Mouse (Mus musculus) kidney, adult 18-20 months (tissue): ENCODE data around the gene Gm17364.
"Not testable (repeated sequence)": the region's sequence is repeated elsewhere in the genome, so short reads cannot be mapped to it uniquely, and the experiment has no call there.

Experiments used
- DNase-seq: peaks from one replicate; pipeline ENCODE4 v3.0.0; 2021

Gm17364 gene

DNA sequence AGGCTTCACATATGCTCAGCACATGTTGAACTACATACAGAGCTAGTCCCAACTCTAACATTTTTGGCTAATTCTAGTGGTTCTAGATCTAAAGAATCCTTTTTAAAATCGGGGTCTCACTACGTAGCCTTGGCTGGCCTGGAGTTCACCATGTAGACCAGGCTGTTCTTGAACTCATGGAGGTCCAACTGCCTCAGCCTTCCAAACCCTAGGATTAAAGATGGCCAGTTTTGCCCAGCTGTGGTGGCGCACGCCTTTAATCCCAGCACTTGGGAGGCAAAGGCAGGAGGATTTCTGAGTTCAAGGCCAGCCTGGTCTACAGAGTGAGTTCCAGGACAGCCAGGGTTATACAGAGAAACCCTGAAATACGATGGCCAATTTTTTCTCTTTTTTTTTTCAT lies 22.5 kb downstream of the Gm17364 start:
- not testable (repeated sequence) for DNase-seq

- DNase-seq = no peak
Observed at GRCm38 (mm10) chr13:41250318-41250981, 23.3 kb downstream of the Gm17364 start.

DNA sequence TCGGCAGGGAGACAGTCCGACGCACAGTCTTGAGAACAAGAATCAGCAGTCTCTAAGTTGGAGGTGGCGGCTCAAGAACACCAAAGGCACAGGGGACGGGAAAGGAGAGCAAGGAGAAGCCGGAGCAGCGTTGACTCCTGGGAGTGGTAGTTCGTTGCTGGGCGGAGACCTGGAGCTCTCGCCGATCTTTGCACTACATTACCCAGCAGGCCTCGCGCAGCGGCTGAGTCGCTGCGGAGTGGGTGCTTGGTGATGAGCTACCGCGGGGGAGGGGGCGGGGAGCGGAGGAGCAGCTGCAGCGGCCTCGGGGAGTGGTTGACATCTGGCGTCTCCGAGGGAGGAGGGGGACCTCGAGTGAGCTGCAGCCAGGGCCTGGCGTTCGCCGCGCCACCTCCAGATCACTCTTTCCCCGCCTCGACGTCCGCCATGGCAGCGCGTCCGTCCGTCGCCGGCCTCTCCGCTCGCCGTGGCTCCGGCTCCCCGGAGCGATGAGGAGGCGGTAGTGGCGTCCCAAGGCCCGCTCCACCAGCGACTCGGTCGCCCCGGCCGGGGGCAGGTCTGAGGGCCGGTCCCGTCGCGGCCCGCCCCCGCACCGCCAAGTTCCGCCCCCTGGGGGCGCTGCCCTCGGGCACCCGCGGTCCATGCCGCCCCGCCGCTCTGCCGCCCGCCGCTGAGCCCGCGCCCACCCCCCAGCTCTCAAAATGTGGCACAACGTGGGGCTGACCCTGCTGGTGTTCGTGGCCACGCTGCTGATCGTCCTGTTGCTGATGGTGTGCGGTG lies 24.0 kb downstream of the Gm17364 start, which contains the start of gene Smim13:
Smim13 (plus strand) TSS at position 307 of the 780 bp plus-strand sequence.
- peak; percentile 91 for DNase-seq

GRCm38 (mm10) chr13:41248751-41249520 lies 24.8 kb downstream of the Gm17364 start:
- DNase-seq = no peak

DNA sequence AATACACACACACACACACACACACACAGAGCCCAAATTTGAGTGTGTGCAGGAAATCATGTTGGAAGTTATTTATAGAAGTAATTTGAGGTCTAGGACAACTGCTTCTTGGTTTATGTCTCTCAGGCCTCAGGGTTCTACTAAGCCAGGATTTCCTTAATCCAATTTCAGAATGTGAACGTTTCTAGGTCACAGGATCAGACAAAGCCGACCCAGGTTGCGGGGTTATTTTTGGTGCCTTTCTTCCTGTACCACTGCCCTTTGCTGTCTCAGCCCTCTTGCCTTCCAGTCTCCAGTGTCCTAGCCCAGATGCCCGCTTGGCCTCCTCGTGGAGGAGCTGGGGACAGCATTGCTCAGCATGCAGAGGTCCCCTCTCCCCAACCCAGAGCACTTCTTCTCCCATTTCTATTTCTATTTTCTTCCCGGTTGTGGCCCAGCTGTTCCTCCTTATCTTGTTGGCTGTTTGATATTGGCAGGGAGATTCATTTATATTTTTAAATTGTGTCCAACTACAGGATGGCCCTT lies 29.4 kb downstream of the Gm17364 start:
- no peak for DNase-seq

GRCm38 (mm10) chr13:41241557-41241956 lies 32.2 kb downstream of the Gm17364 start:
- no peak for DNase-seq

DNA sequence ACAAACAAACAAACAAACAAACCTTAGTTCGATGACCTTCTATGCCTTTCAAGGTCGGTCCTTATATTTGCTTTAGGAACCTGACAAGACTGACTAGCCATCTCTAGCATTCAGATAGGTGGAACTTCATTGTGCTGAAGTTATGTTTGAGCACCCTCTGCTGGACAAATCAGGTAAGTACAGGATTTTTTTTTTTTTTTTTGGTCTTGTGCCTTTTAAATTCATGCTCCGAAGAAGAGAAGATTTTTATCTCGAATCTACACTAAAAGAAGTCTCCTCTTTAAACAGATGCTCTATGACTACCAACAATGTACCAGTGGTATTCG lies 35.0 kb downstream of the Gm17364 start:
- DNase-seq = no peak

DNA sequence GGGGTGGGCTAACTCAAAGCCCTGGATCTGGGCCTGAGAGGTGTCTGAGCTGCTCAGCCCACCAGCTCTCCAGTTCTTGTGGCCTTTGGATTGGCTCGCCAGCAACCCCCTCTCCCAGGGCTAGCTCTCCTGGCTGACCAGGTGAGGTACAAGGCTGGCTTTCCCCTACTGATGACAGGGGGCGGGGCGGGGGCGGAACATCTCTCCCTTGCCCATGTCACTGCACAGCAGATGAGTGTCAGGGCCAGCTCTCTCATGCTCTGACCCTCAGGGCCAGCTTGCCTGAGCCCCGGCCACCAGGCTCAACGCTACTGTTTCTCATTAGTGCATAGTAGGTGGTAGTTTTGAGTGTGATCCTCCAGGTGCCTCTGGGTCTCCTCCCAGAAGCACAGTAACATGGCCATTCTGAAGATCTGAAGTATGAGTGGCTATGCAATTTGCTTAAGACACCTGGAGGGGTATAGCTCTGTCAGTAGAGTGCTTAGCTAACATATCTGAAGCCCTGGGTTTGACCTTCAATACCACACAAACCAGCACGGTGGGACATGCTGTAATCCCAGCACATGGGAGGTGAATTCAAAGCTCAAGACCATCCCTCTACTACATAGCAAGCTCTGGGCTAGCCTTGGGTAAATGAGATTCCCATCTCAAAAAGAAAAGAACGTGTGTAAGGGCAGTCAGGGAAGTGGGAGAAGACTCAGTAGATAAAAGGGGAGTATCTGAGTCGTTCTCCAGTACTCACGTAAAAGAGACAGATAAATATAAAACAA lies 35.6 kb downstream of the Gm17364 start:
- no peak for DNase-seq

DNA sequence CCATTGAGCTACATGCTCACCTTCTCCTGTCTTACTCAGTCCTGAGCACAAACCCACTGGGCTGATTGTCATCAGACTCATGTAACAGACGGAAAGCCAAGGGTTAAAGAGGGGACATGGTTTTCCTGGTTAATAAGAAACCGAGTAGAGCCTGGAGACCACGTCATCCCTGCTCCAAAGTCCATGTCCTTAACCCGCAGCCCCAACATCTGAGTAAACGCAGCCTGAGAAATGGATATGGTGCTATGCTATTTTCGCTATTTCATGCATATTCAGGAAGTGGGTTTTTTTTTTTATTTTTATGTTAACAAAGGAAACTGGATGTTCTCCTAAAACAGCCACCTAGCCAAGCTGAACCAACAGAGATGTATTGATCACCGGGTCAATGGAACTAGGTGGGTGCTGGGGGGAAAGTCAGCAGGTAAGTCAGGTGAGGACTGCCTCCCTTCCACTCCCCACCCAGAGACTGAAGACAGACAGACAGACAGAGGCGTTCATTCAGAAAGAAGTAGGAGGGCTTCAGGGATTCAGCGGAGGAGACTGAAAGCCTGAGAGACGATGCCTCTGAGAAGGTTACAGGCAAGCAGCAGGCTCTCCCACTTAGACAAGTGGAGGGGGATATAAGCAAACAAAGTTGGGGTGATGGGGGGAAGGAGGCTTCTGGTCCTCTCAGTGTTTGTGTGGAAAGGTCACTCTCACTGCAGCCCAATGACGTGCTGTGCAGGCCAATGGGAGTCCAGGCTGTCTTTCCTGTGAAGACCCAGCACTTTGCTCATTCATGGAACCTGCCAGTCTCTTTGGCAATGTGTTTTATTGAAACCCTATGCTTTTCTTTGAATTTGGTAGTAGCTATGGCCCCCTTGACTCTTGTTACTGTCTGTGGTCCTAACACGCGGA lies 37.7 kb downstream of the Gm17364 start:
- DNase-seq = peak; percentile 53

DNA sequence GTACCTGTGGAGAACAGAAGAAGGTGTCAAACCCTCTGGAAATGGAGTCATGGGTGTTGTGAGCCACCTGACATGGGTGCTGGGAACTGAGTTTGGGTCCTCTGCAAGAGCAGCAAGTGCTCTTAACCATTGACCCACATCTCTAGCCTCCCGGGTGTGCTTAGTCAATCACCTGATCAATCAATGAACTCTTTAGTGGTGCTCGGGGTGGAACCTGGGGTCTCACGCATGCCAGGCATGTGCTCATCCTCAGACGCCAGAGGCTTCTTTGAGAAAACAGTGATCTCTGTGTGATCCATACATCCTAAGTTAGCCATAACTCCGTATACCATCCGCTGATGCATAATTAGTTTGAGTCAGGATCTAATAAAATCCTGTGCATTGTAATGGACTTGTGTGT lies 38.6 kb downstream of the Gm17364 start:
- DNase-seq = no peak

- DNase-seq = no peak
Observed at GRCm38 (mm10) chr13:41233241-41233640, 40.5 kb downstream of the Gm17364 start.

GRCm38 (mm10) chr13:41232209-41232608 lies 41.6 kb downstream of the Gm17364 start:
- DNase-seq = peak; percentile 84

DNA sequence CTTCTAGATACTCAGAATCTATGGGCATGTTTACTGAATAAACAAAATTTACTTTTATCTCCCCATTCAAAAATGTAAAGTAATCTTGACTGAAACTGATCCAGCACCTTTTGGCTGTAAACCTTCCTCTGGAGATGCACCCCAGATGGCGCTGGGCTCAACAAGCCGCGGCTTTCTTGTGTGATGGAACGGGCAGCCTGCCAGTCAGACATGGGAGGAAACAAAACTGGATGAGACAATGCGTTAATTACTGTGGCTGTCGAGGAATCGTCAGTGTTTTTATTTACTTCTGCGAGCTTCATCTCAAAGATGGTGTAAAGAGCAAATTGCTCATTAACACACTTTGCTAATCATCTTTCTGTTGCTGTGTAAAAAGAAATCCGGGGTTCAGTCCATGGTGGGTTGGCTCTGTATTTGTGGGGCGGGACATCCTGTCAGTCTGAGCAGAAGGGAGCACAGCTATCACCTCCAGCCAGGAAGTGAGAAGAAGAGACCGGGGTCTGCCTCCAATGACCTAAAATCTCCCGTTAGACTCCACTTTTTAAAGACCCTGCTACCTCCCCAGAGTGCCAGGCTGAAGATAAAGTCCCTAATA lies 42.3 kb downstream of the Gm17364 start:
- DNase-seq = no peak

- DNase-seq = no peak
Observed at GRCm38 (mm10) chr13:41230256-41230655, 43.5 kb downstream of the Gm17364 start.

- DNase-seq = no peak
Observed at GRCm38 (mm10) chr13:41228060-41228459, 45.7 kb downstream of the Gm17364 start.

- no peak for DNase-seq
Observed at GRCm38 (mm10) chr13:41226513-41226912, 47.3 kb downstream of the Gm17364 start.
